Mouse (Mus musculus): ENCODE measurements around the gene Fcgr1.
"Not testable (repeated sequence)": the region's sequence is repeated elsewhere in the genome, so short reads cannot be mapped to it uniquely, and the experiment has no call there.

Fcgr1 gene

GRCm38 (mm10) chr3:96327131-96327530, 33.4 kb upstream of the Fcgr1 start:
- peak; percentile 59 for DNase-seq (ENCODE audit: low read depth, low spot score)

GRCm38 (mm10) chr3:96323806-96324205, 30.0 kb upstream of the Fcgr1 start:
- not testable (repeated sequence) for DNase-seq (ENCODE audit: low read depth, low spot score)

- no peak for DNase-seq (ENCODE audit: low read depth, low spot score)
These were observed 28.8 kb upstream of the Fcgr1 start for GRCm38 (mm10) chr3:96322609-96323008.

GRCm38 (mm10) chr3:96321891-96322290, 28.1 kb upstream of the Fcgr1 start:
- peak; percentile 30 for DNase-seq (ENCODE audit: low read depth, low spot score)

- not testable (repeated sequence) for DNase-seq (ENCODE audit: low read depth, low spot score)
These were observed 26.2 kb upstream of the Fcgr1 start for GRCm38 (mm10) chr3:96320003-96320402.

- DNase-seq (ENCODE audit: low read depth, low spot score): no peak
These were observed 18.8 kb upstream of the Fcgr1 start for GRCm38 (mm10) chr3:96312341-96313098.

- DNase-seq (ENCODE audit: low read depth, low spot score): no peak
These were observed 15.7 kb upstream of the Fcgr1 start for GRCm38 (mm10) chr3:96309441-96309840.

GRCm38 (mm10) chr3:96306506-96306905, 12.7 kb upstream of the Fcgr1 start:
- no peak for DNase-seq (ENCODE audit: low read depth, low spot score)

GRCm38 (mm10) chr3:96302076-96302475, 8.3 kb upstream of the Fcgr1 start:
- DNase-seq (ENCODE audit: low read depth, low spot score): no peak

- no peak for DNase-seq (ENCODE audit: low read depth, low spot score)
These were observed 7.1 kb upstream of the Fcgr1 start for GRCm38 (mm10) chr3:96300706-96301529.

GRCm38 (mm10) chr3:96299562-96299961, 5.8 kb upstream of the Fcgr1 start:
- DNase-seq (ENCODE audit: low read depth, low spot score): no peak

GRCm38 (mm10) chr3:96298360-96298759, 4.6 kb upstream of the Fcgr1 start:
- no peak for DNase-seq (ENCODE audit: low read depth, low spot score)

GRCm38 (mm10) chr3:96293368-96293767, 401 bp downstream of the Fcgr1 start:
- no peak for DNase-seq (ENCODE audit: low read depth, low spot score)

- DNase-seq (ENCODE audit: low read depth, low spot score): no peak
These were observed 1.1 kb downstream of the Fcgr1 start for GRCm38 (mm10) chr3:96292641-96293040.

GRCm38 (mm10) chr3:96290727-96291126, 3.0 kb downstream of the Fcgr1 start:
- DNase-seq (ENCODE audit: low read depth, low spot score): not testable (repeated sequence)

- DNase-seq (ENCODE audit: low read depth, low spot score): no peak
These were observed 4.6 kb downstream of the Fcgr1 start for GRCm38 (mm10) chr3:96289201-96289600.

- DNase-seq (ENCODE audit: low read depth, low spot score): not testable (repeated sequence)
These were observed 6.4 kb downstream of the Fcgr1 start for GRCm38 (mm10) chr3:96287334-96287733.

- no peak for DNase-seq (ENCODE audit: low read depth, low spot score)
These were observed 9.3 kb downstream of the Fcgr1 start for GRCm38 (mm10) chr3:96284457-96284856.

GRCm38 (mm10) chr3:96280660-96281059, 13.1 kb downstream of the Fcgr1 start:
- no peak for DNase-seq (ENCODE audit: low read depth, low spot score)

GRCm38 (mm10) chr3:96277800-96278624, 15.8 kb downstream of the Fcgr1 start:
- peak; percentile 96 for DNase-seq (ENCODE audit: low read depth, low spot score)

- no peak for DNase-seq (ENCODE audit: low read depth, low spot score)
These were observed 16.4 kb downstream of the Fcgr1 start for GRCm38 (mm10) chr3:96277428-96277799.
